Mouse (Mus musculus) ES-Bruce4 (cell line): ENCODE data around the gene Plxnb1. TPM values are rescaled to one million over a fixed set of nuclear protein-coding genes. Genes with fewer than 3 reads are reported as not detected.

Source experiments
- H3K27ac ChIP-seq: 2 replicates; pipeline ENCODE4 v1.5.1; 2012; ENCODE audit warnings: low read length, inconsistent platforms; ENCODE audit not compliant: insufficient read depth
- H3K27me3 ChIP-seq: 2 replicates; pipeline ENCODE4 v1.6.1; 2012; ENCODE audit warnings: mild to moderate bottlenecking, low read length, inconsistent platforms; ENCODE audit not compliant: control insufficient read depth, poor library complexity, insufficient read depth, severe bottlenecking
- H3K36me3 ChIP-seq: 2 replicates; pipeline ENCODE4 v1.6.1; 2012; ENCODE audit warnings: inconsistent platforms, mild to moderate bottlenecking, low read length, moderate library complexity; ENCODE audit not compliant: control insufficient read depth, poor library complexity, insufficient read depth, severe bottlenecking
- H3K4me1 ChIP-seq: one replicate; pipeline ENCODE4 v1.8.1; 2011; ENCODE audit warnings: low read length; ENCODE audit not compliant: control insufficient read depth, insufficient read depth
- H3K4me3 ChIP-seq: 2 replicates; pipeline ENCODE4 v1.5.1; 2011; ENCODE audit warnings: low read depth, mild to moderate bottlenecking, low read length
- H3K9ac ChIP-seq: 2 replicates; pipeline ENCODE4 v1.6.1; 2012; ENCODE audit warnings: low read depth, mild to moderate bottlenecking, inconsistent platforms; ENCODE audit not compliant: poor library complexity, severe bottlenecking
- H3K9me3 ChIP-seq: replicated peaks from 2 replicates; pipeline ENCODE4 v1.6.1; 2012; ENCODE audit warnings: mild to moderate bottlenecking, low read length, inconsistent platforms; ENCODE audit not compliant: control insufficient read depth, poor library complexity, insufficient read depth, severe bottlenecking
- CTCF ChIP-seq: IDR thresholded peaks from one replicate; pipeline ENCODE4 v1.8.1; 2011; ENCODE audit warnings: low read depth, low read length
- EP300 ChIP-seq: IDR thresholded peaks from 2 replicates; pipeline ENCODE4 v1.6.1; 2011; ENCODE audit warnings: low read depth, low read length; ENCODE audit not compliant: insufficient read depth
- POLR2A ChIP-seq: IDR thresholded peaks from one replicate; pipeline ENCODE4 v1.8.1; 2011; ENCODE audit warnings: low read length; ENCODE audit not compliant: insufficient read depth
- polyA plus RNA-seq: library from polyadenylated mRNA; stranded (reverse); fragments of >200 nt; gene quantifications from 2 replicates; pipeline ENCODE4 v1.2.4, GENCODE M21; 2011; ENCODE audit warnings: low read depth; ENCODE audit not compliant: missing spikeins, insufficient read depth, insufficient read length

The Plxnb1 gene
- polyA plus RNA-seq, 1 experiment: 16.1 TPM

DNA sequence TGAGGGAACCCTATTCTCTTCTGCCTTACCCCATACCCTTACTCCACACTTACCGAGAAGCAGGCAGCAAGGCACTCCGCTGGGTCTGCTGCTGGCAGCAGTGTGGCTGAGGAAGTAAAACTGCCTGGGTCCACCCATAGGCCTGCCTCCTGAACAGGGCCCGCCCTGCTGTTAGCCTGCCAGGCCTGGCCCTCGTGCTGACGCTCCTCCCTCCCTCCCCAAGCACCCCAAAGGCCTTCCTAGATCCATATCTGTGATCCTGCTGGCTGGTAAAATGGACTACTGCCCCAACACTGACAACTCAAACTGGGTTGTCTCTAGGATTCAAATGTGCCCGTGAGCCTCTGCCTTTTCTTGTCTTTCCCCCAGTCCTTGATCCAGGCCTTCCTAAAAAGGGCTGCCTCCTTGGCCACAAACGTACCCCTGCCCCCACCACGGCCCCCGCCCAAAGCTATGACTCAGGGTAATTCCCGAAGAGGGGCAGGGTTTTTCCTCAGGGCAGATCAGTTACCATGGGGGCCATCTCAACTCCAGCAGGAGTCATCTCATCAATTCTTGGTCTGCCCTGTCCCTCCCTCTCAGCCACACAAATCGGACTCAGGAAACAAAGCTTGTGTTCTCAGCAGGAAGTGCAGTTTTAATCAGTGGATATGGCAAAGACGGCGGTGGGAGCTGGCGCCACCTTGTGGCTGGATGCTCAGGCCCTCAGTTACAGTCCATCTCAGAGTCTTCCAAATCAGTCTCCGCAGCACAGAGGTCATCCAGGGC lies 35.9 kb upstream of the Plxnb1 start, which contains the start of gene Trex1:
Gene Trex1 (minus strand): TSS at position 599 of the 768 bp plus-strand sequence.
- peak within 1 kb of the TSS; percentile 38 for H3K4me3 ChIP-seq
- H3K4me1 ChIP-seq: no peaks in the 10 kb centered on the region
- peak within 1 kb of the TSS; percentile 32 for H3K9ac ChIP-seq
- no peaks in the 10 kb centered on the region for H3K9me3 ChIP-seq
- H3K36me3 ChIP-seq: peaks cover 11% of the 10 kb centered on the region
- TF ChIP-seq EP300 (peak; percentile 63; the same call in 1 of the 2 replicates), CTCF (peak; percentile 94), POLR2A (no peak)
- H3K27ac ChIP-seq: peak within 1 kb of the TSS; percentile 76
- no peaks in the 10 kb centered on the region for H3K27me3 ChIP-seq

DNA sequence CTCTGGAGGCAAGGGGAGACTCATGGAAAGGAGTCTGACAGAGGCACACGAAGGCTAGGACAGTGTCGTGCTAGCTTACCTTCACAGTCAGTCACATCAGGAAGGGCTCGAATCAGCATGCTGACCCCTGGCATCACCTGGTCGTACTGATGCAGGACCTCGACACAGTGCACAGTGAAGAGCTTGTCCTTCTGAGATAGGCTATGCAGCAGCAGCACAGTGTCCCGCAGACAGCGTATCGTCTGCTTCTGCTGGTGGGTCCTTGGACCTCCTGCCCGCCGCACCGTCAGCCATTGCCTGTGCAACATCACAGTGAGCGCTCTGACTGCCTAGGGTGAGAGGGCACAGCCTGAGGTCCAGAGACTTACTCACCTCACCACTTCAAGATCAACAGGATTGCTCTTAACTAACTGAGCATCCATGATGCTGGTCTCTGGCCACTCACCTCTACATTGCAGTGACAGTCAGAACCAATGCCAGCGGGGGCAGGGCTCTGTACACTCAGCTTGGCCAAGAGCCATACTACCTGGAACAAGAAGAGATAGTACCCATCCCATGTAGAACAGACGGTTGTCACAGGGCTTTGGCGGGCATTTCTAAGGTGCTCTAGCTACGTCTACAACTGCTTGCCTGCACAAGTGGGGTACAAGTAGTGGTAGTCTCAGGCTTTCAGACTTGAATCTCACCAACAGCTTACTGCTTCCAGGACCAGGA lies 34.8 kb upstream of the Plxnb1 start:
- no peak overlapping the region for H3K4me3 ChIP-seq
- H3K27ac ChIP-seq: peak overlapping the region; percentile 28; the same call in 1 of the 2 replicates
- H3K4me1 ChIP-seq: no peaks in the 10 kb centered on the region
- H3K36me3 ChIP-seq: peaks cover 21% of the 10 kb centered on the region
- no peak for TF ChIP-seq EP300
- no peak for TF ChIP-seq POLR2A
- TF ChIP-seq CTCF: no peak
- H3K9me3 ChIP-seq: no peaks in the 10 kb centered on the region
- H3K27me3 ChIP-seq: no peaks in the 10 kb centered on the region
- H3K9ac ChIP-seq: no peak overlapping the region

DNA sequence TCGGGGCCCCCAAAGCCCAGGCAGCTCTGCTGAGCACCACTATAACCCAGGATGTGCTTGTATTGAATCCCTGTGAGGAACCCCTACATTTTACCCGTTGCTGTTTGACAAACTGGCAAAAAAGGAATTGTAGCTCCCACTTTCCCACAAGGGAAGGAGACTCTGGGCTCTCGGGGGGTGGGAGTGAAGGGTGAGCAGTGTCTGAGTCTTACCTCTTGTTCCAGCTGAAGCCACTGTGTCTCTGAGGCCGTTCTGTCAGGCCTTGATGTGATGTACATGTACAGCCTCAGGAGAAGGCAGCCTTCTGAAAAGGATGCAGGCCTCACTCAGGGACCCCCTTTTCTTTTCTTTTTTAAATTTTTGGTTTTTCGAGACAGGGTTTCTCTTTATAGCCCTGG lies 34.3 kb upstream of the Plxnb1 start:
- H3K9me3 ChIP-seq: no peaks in the 10 kb centered on the region
- peaks cover 26% of the 10 kb centered on the region for H3K36me3 ChIP-seq
- no peak overlapping the region for H3K4me3 ChIP-seq
- H3K9ac ChIP-seq: no peak overlapping the region
- TF ChIP-seq POLR2A (no peak), CTCF (no peak), EP300 (no peak)
- no peaks in the 10 kb centered on the region for H3K4me1 ChIP-seq
- H3K27me3 ChIP-seq: no peaks in the 10 kb centered on the region
- H3K27ac ChIP-seq: no peak overlapping the region

DNA sequence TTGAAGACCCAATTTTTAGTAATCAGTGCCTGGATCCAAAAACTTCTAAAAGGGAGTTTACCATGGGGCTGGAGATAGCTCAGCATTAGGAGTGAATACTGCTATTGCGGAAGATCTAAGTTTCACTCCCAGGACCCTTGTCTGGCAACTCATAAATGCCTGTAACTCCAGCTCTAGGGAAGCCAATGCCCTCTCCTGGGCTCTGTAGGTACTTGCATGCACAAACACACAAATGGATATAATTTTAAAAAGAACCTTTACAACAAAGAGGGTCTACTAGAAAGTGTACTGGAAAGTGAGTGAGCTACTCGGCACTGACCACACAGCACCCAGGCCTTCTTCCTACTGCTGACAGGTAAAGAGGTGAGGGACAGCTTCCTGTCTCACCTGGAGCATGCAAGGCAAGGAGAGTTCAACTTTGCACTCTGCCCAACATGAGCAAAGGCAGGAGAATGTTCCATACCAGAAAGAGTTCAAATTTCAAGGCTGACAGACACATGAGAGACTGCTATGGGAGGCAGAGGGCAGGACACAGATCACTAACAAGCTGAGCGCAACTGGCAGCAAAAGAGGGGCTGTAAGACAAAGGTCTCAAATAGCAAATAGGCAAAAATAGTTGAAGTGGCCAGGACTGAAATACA lies 27.0 kb upstream of the Plxnb1 start:
- Histone ChIP-seq H3K4me1 (no peaks in the 10 kb centered on the region), H3K27me3 (no peaks in the 10 kb centered on the region), H3K36me3 (peaks cover 52% of the 10 kb centered on the region), H3K9ac (no peak overlapping the region), H3K27ac (no peak overlapping the region), H3K9me3 (no peaks in the 10 kb centered on the region), H3K4me3 (no peak overlapping the region)
- TF ChIP-seq POLR2A: no peak

DNA sequence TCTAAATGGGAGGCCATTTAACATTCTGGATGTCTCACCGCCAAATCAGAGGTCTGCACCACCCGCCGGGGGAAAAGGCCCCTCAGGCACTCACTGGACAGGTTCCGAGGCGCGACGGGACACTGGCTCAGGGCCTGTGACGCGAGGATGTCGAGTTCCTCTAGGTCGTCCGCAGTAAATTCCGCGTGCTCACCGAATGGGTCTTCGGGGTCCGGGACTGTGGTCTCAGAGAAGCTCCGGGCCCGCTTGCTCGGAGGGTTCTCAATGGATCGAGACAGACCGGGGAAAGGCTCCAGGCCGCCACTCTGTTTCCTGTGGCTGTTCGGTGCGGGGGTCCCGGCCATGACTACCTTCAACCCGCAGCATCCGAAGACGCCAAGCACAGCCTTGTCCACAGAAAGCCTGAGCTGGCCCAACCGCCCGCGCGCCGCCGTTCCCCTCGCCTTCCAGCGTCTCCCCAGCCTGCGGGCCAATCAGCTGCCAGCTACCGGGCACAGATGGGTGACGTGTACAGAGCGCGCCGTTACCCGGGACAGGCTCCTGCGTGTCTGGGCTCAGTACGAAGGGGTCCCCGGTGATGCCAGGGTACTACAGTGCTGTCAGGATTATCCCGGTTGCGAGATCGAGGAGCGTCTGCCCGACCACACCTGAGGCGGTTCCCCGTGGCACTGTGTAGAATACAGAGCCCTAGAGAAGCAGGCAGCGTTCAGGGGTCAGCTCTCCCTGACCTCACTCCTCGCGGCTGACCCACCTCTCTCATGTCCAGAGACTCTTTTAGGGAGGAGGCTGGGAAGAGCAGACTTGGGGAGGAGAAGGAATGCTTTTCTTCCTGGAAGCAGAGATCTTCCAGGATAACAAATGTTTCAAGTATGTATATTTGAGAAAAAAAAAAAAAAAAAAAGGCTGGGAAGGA lies 21.3 kb upstream of the Plxnb1 start, which contains the start of gene Atrip:
Gene Atrip (minus strand): TSS at position 464 of the 913 bp plus-strand sequence.
- H3K4me3 ChIP-seq: peak within 1 kb of the TSS; percentile 72
- peaks cover 19% of the 10 kb centered on the region for H3K36me3 ChIP-seq
- H3K9me3 ChIP-seq: no peaks in the 10 kb centered on the region
- H3K9ac ChIP-seq: peak within 1 kb of the TSS; percentile 73
- no peak within 1 kb of the TSS for H3K27ac ChIP-seq
- TF ChIP-seq POLR2A: peak; percentile 70
- TF ChIP-seq CTCF: no peak
- no peak for TF ChIP-seq EP300
- no peaks in the 10 kb centered on the region for H3K27me3 ChIP-seq
- H3K4me1 ChIP-seq: no peaks in the 10 kb centered on the region
